Mouse (Mus musculus) small intestine, adult 2 months (tissue): ENCODE results near the gene Edem2.

Source experiments
- CTCF ChIP-seq: fragments of 200-500 bp; IDR thresholded peaks from 2 replicates; pipeline ENCODE4 v1.5.1; 2012; ENCODE audit warnings: low read depth, mild to moderate bottlenecking, control low read depth, inconsistent platforms, low read length, moderate library complexity, mixed read lengths; ENCODE audit not compliant: insufficient replicate concordance, insufficient read length; ENCODE audit errors: extremely low read depth
- POLR2A ChIP-seq: fragments of 200-500 bp; IDR thresholded peaks from 2 replicates; pipeline ENCODE4 v1.6.1; 2012; ENCODE audit warnings: low read depth, mild to moderate bottlenecking, control low read depth, inconsistent platforms, low read length, moderate library complexity

GRCm38 (mm10) chr2:155695316-155695715 lies 34.0 kb downstream of the Edem2 start:
- TF ChIP-seq CTCF (no peak), POLR2A (no peak)
